Mouse (Mus musculus) left cerebral cortex, postnatal 25 days (tissue): ENCODE data around the gene Kndc1. TPM values are rescaled to one million over a fixed set of nuclear protein-coding genes. Genes with fewer than 3 reads are reported as not detected.

Experiments used
- DNase-seq, 2 experiments: peaks; one replicate each; pipeline ENCODE4 v3.0.0; 2022; ENCODE audit warnings: low spot score in 2 of 2, mixed read lengths in 1 of 2
- intact Hi-C: fragments of 180-260 bp; cut with DNase I; formaldehyde crosslinking; loops from one replicate; pipeline ENCODE4 v1.15.1; 2025
- microRNA-seq, 2 experiments: library from miRNA; unstranded; fragments of <30 nt; microRNA quantifications; one replicate each; pipeline ENCODE4 v1.2.0; 2022
- total RNA-seq, 2 experiments: library from RNA; stranded (reverse); gene quantifications; 2 replicates each; pipeline ENCODE4 v1.2.3; 2021

Gene Kndc1
- total RNA-seq, 2 experiments from 2014 or later: 54.4 to 58.6 TPM

DNA sequence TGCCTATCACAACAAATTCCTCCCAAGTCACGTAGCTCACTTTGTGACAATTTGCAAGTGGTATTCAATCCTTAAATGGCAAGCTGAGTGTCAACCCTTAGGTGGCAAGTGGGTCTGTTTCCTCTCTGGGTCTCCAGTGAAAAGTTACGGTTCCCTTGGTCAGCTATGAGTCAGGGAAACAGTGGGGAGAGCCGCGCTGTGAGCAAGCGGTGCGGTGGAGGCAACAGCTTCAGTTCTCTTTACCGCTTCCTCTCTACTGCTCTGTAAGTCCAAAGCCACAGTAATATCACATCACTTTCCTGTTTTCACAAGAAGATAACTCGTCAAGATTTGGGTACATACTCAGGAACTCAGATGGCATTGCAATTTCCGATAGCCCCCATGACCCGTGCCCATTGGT is 79.8 kb downstream of the Kndc1 start:
- DNase-seq: no peak
- intact Hi-C loops: loop anchor here (10.0 kb wide), 1 partner anchor 160 kb away; the partner anchor contains the start of gene Mtg1

DNA sequence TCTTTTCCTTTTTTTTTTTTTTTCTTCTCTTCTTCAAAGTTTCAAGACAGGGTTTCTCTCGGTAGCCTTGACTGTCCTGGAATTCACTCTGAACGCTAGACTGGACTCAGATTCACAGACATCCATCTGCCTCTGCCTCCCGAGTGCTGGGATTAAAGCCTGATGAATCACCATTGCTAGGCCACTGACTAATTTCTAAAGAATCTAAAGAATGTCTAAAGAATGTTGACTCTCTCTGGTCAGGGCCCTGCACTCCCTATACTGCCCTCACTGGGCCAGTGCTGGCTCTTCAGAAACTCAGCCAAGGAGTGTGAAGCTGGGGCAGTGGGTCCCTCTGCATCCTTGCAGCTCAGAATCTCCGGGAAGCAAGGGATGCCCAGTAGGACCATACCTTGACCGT is 81.0 kb downstream of the Kndc1 start:
- intact Hi-C loops: loop anchor here (10.0 kb wide), 1 partner anchor 159 kb away; the partner anchor contains the start of gene Mtg1

DNA sequence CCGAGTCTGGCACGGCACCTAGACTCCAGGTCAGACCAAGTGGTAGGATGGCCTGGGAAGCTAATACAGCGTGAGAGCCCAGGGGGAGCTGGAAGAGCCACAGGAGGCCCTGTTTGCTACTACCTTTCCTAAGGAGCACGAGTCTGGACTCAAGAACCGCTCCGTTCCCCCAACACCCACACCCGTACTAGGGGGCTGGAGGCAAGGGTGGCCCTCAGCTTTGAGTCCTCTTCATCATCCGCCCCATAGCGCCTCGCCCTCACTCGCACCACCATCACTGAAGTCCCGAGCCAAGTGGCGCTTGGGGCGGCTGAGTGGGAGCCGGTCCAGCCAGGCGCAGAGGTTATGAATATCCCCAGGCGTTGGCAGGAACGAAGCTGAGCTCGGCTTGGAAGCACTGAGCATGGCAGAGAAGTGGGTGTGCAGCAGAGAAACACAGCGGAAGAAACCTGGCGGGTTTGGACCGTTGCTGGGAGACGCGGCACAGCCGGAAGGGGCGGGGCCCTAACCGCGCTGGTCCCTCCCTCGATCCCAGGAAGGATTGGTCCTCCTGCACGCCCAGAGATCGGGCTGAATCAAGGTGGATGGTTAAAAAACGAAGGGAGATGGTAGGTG is 83.9 kb downstream of the Kndc1 start, which contains the start of gene 6430531B16Rik:
6430531B16Rik (minus strand) TSS at position 478 of the 615 bp plus-strand sequence.
- peak; percentile 91 to 96 for DNase-seq
- intact Hi-C loops: loop anchor here (10.0 kb wide), 1 partner anchor 156 kb away; the partner anchor contains the start of gene Mtg1

More for the DNA sequence above, 81.0 kb downstream of the Kndc1 start:
- no peak for DNase-seq

DNA sequence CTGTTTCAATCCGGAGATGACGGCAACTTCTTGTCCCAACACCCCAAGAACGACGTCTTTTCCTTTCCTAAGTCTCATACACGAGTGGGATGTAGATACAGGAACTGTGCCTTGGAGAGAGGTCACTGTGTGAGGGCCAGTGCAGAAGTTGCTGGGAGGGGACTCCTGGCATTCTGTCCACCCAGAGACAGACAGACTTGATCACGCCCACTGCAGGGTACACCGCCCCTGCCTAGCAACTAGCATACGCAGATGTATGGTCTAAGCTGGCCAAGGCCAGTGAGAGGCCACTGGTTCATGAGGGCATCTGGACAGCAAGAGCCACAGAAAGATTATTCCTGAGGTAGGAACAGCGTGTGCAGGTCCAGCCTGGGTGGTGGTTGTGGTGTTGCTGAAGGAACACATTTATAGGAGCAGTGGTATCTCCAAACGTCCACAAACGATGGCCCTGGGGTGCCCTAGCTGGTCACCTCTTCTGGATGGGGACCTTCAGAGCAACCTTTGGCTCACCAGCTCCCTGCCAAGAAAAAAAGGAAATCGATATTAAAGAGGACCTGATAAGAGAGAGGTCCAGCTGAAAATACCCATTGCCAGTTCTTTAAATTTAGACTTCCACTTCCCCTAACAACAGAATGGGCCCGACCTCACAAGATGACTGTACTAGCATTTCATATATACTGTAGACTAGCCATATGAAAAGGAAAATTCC is 84.7 kb downstream of the Kndc1 start:
- intact Hi-C loops: loop anchor here (10.0 kb wide), 1 partner anchor 156 kb away; the partner anchor contains the start of gene Mtg1
- DNase-seq: peak; percentile 18 to 20

DNA sequence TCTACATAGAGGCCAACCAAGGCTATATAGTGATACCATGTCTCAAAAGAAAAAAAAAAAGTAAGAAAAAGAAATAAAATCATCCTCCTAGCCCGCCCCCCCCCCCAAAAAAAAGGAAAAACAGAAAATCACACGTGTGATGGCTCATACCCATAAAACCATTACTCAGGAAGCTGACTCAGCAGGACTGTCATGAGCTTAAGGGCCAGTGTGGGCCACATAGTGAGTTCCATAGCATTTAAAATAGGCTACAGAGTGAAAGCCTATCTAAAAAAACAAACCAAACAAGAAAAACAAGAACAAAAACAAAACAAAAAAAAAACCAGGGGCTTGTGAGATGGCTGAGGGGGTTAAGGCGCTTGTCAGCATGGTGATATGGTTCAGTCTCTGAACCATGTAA is 86.3 kb downstream of the Kndc1 start:
- intact Hi-C loops: no loop called here
- DNase-seq: no peak

DNA sequence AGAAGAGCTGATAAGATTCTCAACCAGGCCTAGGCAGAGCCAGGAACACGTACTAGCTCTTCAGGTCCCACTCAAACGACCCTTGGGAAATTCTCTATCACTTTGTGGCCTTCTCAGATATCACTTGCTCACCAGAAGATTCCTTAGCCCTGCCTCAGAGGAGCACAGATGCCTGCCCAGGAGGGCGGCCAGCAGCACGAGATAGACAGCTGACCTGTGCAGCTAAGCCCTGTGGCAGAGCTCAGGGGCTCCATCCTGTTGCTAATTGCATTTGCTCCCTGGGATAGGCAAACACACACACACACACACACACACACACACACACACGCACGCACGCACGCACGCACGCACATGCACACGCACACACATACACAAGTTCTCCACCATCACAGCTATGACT is 87.6 kb downstream of the Kndc1 start:
- no peak for DNase-seq
- intact Hi-C loops: no loop called here

DNA sequence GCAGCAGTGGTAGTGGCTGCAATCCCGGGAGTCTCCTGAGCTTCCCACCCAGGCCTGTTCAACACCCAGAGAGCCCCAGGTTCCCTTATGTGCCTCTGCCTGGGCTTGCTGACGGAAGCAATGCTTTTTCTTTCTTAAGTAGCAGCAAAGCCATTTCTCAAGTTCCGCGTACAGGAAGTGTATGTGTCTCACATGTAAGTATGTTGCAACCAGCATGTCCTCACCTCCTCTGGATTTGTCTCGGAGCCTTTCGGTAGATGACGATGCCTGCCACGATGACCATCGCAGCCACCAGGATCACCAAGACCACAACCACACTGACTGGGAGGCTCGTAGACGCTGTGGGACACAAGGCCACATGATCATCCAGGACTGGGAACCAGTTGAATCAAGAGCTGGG is 90.0 kb downstream of the Kndc1 start:
- DNase-seq: no peak
- intact Hi-C loops: no loop called here

DNA sequence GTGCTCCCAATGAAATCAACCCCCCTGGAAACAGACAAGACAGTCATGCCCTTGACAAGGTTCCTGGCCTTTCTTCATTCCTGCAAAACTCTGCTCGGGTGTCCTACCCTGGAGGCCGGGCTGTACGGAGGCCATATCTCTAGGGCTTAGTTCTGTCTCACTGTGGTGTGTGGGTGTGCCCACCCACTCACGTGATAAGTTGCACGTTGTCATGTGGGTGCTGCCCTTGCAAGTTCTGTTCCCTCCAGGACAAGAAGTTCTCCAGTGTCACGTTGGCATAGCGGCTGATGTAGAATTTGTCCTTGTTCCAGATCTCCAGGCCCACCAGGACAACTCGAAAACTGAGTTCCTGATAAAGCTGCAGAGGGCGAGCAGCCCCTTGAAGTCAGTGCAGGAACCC is 93.8 kb downstream of the Kndc1 start:
- intact Hi-C loops: no loop called here
- DNase-seq: no peak

DNA sequence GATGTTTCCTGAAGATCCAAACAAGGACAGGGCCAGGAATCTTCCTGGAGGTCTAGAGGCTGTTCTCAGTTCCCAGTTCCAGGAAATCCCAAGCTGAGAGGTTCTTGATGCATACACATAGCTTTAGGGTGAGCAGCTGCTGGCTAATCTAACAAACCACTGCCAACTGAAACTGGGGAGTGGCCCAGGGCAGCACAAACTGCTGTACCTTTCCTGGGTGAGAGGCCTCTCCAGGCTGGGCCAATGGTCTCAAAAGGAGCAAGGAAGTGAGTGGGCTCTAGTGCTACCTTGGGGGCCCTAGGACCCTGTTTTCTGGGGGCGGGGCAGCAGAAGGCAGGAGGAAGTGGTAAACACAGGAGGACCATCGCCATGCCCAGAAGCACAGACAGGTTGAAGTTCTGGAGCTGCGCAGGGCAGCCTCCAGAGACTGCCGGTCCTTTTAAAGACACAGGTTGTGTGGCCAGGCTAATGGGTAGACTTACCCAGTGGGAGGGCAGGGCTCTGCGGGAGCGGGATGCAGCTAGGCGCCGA is 96.4 kb downstream of the Kndc1 start:
- intact Hi-C loops: no loop called here
- no peak for DNase-seq

Small RNA genes within 50 kb of the gene (microRNA-seq; reads per million reads assigned to microRNA genes)
- 1.5 to 2.0 reads per million in 2 experiments for gene Mir202
- 1.7 reads per million in 2 experiments for gene Mir7062
- gene mmu-mir-7686: 0 reads per million in 2 experiments

Other genes starting within 250 kb of the Kndc1 start
- 1 to 10 TPM; 3.1 to 3.3 TPM for gene Cfap46, start 210.9 kb upstream of the Kndc1 start, total RNA-seq
- 10 to 100 TPM; 52.6 to 71.6 TPM for gene Adgra1, start 60.5 kb upstream of the Kndc1 start, total RNA-seq
- not detected for gene Utf1, start 49.1 kb downstream of the Kndc1 start, total RNA-seq
- gene 6430531B16Rik, start 84.1 kb downstream of the Kndc1 start, total RNA-seq: 1 to 10 TPM in 1 of 2 experiments, under 1 TPM in 1; 0.96 to 1.1 TPM
- gene Adam8, start 97.9 kb downstream of the Kndc1 start, total RNA-seq: 1 to 10 TPM; 2.6 to 2.7 TPM
- 10 to 100 TPM; 26.5 to 27.5 TPM for gene Zfp511, start 141.7 kb downstream of the Kndc1 start, total RNA-seq
- gene Tubgcp2, start 142.0 kb downstream of the Kndc1 start, total RNA-seq: 10 to 100 TPM; 32.8 to 35.3 TPM
- gene Msx3, start 154.4 kb downstream of the Kndc1 start, total RNA-seq: under 1 TPM in 1 of 2 experiments, not detected in 1; 0.23 TPM
- 100 to 1,000 TPM; 184 to 195 TPM for gene Caly, start 187.9 kb downstream of the Kndc1 start, total RNA-seq
- not detected for gene Prap1, start 198.7 kb downstream of the Kndc1 start, total RNA-seq
- 10 to 100 TPM; 56.2 to 56.3 TPM for gene Fuom, start 207.7 kb downstream of the Kndc1 start, total RNA-seq
- 1 to 10 TPM; 5.2 to 5.3 TPM for gene Paox, start 221.1 kb downstream of the Kndc1 start, total RNA-seq
- gene Echs1, start 221.8 kb downstream of the Kndc1 start, total RNA-seq: 10 to 100 TPM; 46.1 to 49.0 TPM
- gene Mtg1, start 242.9 kb downstream of the Kndc1 start, total RNA-seq: 10 to 100 TPM; 22.4 TPM